Mouse (Mus musculus) R1 (cell line): ENCODE measurements at regions not wholly inside any gene's neighbourhood (a gene's known extent, or its start where the extent isn't known, plus 50 kb on each side); places are given as distances from the start of the nearest gene placed in this dataset.
A peak's percentile ranks its signal among the peaks of the same experiment; 100 is the strongest.

Experiments used
- DNase-seq: peaks from one replicate; pipeline ENCODE4 v3.0.0-alpha.2; 2018; ENCODE audit warnings: low read depth, low spot score

DNA sequence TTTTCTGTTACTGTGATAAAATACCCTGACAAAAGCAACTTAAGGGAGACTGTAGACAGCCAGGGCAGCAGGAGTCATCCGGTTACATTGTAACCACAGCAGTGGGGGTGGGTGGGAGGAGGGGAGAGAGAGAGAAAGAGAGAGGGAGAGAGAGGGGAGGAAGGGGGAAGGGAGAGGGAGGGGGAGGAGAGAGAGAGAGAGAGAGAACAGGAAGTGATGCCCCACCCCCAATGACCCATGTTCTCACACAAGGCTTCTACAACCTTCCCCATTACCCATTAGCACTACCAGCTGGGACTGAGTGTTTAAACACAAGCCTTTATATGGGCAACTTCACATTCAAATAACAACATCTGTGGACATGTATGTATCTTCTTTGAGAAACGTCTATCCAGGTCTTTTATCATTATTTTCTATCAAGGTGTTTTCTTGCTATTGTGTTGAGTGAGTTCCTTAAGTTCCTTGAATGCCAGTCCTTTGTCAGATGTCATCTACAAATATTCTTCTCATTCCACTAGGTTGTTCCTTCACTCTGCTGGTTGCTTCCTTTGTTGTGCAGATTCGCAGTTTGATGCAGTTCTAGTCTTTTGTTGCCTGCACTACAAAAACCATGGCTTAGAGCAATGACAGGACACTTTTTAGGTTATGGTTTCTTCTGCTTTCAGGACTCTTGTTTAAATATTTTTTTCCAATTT is 274.7 kb upstream of the Ddx18 start:
- DNase-seq = peak; percentile 95

DNA sequence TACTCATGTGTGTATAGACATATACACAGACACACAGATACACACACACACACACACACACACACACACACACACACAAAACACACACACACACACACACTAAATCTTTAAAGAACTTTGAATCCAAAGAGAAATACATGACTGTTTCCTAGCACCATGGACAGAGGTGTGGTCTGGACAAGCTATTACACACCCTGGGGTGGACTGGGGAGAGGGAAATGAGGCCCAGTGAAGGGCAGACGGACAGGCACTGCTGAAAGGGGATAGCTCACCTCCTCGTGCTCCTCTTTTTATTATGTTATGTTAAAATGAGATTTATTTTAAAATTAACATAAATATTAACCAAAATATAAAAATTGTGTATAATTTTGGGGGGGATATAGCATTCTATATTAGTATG is 265.8 kb upstream of the Ddx18 start:
- peak; percentile 8 for DNase-seq

DNA sequence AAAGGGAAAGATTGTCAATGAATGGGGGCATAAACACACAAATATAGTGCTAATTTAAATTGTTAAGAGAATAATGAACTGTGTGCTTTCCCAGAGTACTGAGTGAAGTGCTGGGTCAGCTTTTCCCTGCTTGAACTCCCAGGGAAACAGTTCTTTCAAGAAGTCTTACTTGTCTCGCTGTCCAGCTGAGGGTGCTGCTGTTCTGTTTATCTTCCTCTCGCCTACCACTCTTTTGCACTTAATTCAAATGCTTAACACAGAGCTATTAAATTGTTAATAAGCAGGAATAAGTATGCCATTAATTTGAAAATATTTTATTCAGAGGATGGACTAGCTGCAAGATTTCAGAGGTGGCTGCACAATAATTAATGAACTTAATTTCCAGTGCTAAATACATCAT is 262.5 kb upstream of the Ddx18 start:
- DNase-seq = peak; percentile 5

DNA sequence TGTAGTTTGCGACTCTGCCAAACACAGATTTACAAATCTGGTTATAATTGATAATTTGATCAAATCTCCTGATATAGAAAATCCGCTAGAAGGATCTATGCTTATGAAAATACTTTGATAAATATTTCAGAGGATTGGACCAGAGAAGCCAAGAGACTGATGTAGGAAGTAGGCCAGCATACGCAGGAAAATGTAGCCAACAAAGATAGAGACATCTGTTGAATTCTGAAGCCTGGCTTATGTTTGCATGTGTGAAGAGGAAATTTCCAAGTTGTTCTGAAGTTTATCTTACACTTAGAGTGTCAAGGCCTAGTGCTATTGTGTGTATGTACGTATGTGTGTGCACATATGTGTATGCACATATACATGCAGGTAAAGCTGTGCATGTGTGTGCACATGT is 255.2 kb upstream of the Ddx18 start:
- DNase-seq = no peak

DNA sequence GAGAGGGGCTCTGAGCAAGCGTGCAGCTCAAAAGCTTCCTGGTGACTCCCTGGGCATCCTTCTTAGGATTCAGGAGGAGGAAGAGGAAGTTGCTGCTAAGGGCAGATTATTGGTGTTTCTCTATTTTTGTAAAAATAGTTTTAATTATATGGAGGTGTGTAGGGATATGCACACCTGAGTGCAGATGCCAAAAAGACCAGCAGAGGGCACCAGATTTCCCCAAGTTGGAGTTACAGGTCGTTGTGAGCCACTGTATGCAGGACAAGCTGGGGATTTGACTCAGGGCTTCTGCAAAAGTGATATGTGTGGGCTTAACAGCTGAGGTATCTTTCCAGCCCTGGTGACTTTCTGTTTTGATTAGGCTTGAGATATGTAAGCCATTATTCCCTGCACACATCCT is 235.5 kb upstream of the Ddx18 start:
- peak; percentile 46 for DNase-seq

DNA sequence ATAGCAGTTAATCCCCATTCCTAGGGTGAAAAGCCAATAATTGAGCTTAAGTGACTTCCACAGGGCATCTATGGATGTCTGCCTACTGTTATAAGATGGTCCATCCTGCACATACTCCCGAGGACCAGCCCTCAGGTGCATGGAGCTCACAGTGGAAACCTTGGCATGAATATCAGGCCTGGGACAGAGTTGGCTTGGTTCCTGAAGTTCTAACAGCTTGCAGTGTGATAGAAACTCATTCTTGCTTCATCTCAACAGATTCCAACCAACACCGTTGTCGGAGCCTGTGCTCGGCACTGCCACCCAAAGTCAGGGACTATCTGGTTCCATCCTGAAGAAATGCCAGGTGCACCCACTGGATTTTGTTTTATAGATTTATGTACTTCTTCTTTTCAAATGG is 234.7 kb upstream of the Ddx18 start:
- no peak for DNase-seq

DNA sequence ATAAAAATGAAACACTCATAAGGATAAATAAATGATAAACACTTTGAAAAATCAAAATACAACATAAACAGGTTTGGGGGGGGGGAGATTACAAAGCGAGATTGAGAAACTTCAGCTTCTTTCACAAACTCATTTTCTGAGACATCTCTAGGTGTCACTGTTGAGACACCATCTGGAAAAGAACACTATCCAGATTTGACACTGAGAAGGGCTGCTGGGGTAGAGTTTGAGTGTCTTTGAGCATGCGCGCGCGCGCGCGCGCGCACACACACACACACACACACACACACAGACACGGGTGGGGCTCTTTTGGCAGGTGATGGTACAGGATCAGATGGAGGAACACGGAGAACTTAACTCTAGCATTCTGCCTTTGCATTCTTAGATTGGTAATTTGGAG is 230.7 kb upstream of the Ddx18 start:
- DNase-seq = peak; percentile 7

DNA sequence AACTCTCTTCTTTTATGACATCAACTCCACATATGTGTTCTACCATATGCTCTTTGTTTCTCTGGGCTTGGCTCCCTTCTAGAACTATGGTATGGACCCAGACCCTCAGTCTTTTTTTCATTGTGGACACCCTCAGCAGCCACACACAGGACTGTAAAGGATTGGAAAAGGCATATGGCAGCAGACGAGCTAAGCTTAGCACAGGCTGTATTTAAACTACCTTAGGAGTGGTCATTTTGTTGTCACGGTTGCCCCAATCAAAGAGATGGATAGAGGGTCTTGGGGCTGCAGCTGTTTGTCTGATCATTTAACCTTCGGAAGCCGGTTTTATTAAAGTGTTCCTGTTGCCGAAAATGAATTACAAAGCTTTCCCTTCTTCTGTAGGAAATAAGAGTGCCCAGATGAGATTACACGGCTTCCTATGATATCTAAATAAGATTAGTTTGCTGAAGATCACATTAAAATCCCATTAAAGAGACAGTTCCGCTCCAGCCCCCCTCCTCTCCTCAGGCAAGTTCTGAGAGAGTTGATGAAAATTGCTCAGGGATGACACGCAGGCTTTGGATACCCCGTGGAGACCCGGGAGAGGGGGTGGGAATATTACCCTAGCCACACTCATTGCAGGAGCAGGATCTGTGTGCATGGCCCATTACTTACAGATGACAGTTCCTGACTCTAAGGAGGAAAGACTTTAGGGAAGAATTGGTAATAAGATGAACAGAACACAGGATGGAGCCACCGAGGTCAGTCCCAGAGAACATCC is 227.4 kb upstream of the Ddx18 start:
- no peak for DNase-seq

DNA sequence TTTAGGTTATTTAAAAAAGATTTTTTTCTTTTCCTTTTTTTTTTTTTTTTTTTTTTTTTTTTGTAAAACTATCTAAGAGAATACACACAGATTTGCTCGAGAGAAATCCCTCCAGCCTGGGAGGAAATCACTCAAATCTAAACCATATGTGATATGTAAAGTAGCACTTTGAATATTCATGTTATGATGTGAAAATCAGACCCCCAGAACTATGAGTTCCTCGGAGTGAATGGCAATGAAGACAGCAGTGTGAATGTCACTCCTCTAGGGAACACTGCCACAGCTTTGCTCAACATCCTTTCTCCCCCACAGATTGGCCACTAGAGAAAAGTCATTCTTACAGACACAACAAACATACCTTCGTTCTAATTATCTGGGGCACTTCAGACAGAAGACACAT is 217.8 kb upstream of the Ddx18 start:
- no peak for DNase-seq

DNA sequence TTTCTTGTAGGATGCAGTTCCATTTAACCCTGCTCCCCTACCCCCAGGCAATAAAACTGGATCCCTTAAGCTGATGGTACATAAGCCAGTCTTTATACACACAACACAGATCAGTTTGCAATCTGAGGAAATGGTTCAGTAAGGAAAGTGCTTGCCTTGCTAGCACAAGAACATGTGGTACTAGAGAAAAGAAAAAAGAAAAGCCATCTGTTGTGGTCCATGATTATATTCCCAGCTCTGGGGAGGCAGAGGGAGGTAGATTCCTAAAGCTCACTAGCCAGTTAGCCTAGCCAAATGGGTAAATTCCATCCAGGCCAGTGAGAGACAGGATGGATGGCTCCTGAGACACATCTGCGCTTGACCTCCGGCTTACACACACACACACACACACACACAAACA is 206.2 kb upstream of the Ddx18 start:
- no peak for DNase-seq

DNA sequence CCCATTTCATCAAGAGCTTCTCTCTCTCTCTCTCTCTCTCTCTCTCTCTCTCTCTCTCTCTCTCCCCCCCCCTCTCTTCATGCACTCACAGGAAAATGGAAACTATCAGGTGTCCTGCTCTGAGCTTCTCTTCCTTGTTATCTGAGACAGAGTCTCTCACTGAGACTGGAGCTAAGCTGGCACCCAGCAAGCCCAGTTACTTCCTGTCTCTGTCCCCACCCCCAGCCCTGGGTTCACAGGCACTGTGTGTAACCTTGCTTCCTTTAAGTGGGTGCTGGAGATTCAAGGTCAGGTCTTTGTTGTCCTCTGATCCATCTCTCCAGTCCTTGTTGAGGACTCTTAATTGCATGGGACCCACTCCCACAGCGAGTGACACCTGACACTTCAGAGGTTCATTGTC is 203.7 kb upstream of the Ddx18 start:
- no peak for DNase-seq

DNA sequence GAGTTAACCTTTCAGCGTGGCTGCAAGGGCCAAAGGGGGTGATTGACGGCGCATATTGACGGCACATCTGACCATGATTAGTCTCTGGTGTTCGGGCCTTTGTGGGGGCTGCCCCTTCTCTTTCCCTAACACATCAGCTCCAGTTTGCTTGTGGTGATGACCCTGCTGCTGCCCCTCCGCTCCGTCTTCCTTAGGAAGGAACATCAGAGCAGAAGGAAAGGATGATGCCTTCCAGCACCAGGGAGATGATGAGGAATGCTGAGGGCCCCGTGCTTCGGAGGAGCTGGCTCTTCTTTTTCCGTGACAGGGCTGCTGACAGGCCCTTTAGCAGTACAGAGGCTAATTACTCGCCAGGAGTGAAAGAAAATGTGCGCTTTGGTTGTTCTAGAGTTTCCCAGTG is 203.1 kb upstream of the Ddx18 start:
- no peak for DNase-seq

DNA sequence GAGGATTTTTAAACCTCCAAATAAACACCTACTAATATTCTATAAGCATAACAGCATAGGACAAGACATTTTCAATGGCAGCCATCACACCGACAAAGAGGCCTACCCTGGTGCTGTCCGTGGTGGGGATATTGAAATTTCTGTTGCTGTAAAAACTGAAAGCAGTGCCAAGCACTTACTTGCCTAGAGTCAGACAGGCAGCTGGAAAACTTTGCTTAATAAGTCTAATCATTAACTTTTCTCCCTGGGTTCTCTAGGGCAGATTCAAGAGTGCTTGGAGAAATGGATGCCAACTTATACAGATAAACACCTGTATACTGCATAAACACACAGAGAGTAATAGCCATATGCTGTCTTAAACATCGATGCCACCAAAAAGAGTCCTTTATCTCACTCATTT is 192.3 kb upstream of the Ddx18 start:
- no peak for DNase-seq

DNA sequence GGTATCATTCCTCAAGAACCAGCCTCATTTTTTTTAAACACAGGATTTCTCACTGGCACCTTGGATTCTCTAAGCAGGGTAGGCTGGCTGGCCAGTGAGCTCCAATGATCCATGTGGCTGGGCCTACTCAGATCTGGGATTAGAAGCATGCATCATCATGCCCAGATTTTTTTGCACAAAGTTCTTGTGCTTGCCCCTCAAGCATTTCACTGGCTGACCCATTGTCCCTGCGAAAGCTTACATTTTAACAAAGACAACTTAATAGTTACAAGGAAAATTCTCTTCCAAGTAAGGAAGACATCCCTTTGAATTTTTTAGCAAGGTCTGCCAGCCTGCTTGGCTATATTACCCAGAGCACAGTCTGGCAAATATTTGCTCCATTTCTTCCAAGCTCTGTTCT is 177.4 kb upstream of the Ddx18 start:
- DNase-seq = no peak

DNA sequence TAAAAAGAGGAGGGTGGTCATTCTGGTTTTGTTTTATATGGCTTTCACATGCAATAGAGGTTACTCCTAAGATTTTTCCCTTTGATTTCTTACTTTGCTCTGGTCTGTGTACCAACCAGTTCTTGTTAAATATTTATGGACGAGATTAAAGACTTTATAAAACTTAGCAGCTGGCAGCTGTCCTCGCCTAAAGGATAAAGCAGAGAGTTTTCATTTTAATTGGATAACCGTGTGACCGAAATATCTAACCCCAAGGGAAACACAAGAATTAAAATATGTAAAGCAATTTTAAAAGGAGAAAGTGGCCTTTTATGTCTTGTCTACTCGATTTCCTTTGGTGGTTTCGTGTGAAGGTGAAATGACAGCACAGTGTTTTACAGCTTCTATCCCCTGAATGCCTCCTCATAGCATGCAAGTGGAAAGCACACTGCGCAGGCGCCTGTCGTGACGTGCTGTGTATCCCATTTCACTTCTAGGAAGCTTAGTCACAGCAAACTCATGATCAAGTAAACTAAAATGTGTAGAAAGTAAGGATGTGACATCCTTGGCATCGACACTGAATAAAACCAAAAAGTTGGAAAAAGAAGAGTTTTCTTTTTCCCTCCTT is 167.4 kb upstream of the Ddx18 start:
- no peak for DNase-seq

DNA sequence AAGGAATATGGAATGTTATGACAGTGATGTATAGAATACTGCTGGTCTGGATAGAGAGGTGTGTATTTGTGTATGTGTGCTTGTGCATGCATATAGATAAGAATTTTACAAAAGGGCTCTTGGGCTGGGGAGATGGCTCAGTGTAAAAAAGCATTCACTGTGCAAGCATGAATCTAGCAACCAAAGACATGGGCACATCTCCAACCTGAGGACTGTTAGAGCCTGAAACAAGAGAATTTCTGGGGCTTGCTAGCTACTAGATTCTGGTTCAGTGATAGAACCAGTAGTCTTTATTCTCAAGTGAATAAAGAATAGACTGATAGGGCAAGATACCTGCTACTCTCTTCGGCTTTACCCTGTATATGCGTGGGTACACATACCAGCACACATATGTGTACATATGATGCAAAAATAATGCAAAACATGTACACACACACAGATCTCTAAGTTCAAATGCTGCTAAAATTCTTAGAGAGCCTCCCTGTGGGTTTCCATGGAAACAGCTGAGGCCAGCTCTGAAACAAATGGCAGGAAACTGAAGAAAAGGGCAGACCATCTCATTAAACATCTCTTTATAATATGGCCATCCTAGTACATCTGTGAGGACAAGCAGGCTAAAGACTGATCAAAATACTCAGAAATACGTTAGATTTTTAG is 166.8 kb upstream of the Ddx18 start:
- DNase-seq = no peak

DNA sequence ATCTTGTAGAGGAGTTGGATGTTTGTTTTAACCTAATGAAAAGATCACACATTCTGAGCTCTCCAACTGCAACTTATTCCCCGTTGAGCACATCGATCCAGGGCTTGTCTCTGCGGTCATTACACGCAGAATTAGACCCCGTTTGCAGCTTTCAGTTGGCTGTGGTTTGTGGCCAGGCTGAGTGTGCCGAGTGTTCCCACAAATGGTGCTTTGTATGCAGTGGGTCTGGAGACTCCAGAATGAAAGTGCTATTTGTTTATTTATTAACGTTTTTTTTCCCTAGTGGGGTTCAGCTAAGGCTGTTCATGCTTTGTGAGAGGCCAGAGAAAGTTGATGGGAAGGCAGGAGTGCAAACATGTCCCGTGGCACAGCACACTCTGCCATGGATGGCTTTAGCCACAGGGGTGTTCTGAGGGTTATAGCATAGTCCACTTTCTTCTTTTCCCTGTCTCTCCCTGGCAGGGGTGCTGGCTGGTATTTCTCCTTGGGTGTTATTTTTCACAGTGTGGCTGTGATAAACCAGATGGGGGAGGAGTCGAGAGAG is 141.6 kb upstream of the Ddx18 start:
- no peak for DNase-seq

DNA sequence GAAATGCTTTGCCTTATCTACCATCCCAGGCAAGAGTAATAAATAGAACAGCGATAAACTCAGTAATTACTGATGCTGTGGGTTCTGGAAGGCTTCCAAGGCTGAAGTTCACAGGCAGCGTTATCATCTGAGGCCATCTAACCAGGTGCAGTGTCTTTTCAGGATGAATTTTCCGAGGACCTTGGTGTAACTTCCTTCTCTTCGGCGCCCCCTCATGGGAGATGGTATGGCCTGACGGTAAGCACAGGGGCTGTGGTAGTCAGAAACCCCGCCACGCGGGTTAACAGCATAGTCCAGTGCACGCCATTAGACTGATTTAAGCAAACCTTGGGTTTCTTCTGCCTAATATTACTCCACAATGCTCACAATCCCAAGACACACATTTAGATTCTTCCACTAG is 140.5 kb upstream of the Ddx18 start:
- DNase-seq = peak; percentile 39

DNA sequence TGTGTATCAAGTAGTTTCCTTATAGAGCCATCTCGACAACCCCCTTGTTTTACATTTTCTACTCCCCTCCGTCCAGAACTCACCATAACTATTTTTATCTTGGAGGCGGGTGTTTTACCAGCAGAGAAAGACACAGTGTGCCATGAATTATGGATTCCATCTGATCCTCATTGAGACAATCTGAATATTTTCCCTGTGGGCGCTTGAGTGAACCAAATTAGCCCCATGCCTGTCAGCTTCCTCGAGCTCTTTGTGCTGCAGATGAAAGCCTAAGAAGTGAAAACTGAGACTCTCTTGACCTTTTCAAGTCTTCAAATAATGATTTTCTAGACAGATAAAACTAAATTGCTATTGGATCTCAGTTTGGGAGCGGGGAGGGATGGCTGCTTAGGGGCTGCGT is 134.0 kb upstream of the Ddx18 start:
- no peak for DNase-seq

DNA sequence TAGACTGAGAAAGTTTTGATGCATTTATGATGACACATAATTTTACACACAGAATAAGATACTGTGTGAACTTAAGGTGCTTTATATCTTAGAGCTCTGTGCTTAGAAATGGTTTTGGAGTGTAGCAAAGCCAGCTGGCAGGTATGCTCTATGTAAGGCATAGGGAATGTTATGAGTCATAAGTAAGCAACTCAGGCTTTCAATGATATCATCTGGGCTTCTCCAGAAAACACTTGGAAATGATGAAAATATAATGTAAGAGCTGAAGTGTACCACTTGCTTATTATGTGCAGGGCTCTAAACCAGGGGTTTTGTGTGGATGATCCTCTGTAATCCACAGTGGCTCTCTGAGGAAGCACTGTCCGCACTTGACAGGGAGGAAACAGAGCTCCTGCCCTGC is 86.1 kb upstream of the Ddx18 start:
- no peak for DNase-seq

DNA sequence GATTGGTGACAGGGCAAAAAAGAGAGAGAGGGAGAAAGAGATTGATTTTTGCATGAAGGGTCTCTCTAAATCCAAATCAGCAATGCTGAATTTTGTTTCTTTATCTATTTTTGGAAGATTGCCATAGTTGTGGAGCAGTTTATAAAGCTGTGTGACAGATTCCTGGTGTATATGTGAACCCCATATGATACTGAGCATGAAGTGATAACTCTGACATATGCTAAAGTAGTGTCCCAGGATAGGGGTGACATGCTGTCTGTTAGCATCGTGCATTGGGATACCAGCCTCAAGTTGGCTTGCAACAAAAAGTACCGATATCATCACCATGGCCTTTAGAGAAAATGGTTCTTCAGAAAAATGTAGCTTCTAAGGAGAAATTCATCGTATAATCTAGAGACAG is 82.3 kb upstream of the Ddx18 start:
- no peak for DNase-seq

DNA sequence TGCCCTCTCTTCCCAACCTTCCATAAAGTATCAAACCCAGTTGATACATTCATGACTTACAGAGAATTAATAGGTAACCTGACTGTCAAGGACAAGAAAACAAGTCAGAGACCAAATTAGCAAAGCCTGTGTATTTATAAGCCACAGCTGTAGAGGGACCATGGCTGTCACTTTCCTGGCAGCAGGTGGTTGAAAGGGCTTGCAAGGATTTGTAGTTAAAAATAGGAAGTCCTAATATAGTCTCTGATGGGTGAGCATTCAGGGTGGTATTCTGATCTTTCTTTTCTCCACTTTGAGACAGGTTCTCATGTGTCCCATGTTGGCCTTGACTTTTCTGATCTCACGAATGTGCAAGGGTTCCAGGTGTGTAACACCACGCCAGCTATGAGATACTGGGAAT is 63.7 kb upstream of the Ddx18 start:
- DNase-seq = no peak
